ENCODE assay signal across 8 mouse cellular contexts in the genomic region with DNA sequence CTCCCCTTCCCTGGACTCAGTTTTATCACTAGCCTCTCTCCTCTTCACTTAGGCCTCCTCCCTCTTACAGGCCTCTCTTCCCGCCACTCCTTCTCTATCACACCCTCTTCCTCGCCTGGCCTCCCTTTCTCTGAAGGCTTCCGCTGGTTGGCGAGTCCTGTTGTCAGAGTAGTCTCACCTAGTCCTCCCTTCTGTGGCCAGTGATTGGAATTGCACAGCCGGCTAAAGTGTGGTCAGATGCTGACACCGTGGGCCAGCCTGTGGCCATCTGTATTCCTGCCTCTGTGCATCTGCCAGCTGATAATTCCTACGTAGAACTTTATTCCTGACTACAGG. TPM values are rescaled to one million over a fixed set of nuclear protein-coding genes. Genes with fewer than 3 reads are reported as not detected.
DNase-seq lines count a peak whose midpoint lies in the region; ATAC-seq and TF ChIP-seq lines count a peak whose summit lies in the region.

No protein-coding gene starts in this region.

- peak; percentile 39 for ATAC-seq in common myeloid progenitor, adult 5-6 weeks (replicated peaks; ENCODE audit: low read depth, poor library complexity, severe bottlenecking)
- ATAC-seq in hindbrain, embryonic 11.5 days (ENCODE audit: low FRiP score) = peak; percentile 23
- ATAC-seq in megakaryocyte progenitor cell, adult 5-6 weeks (replicated peaks; ENCODE audit: poor library complexity) = peak; percentile 42

- H3K4me2 ChIP-seq in hindbrain, embryonic 11.5 days (replicated peaks; ENCODE audit: low read depth, low read length) = peak overlapping the region; percentile 38

- peak overlapping the region; percentile 68 for H3K4me3 ChIP-seq in layer of hippocampus, adult 2 months
- peak overlapping the region; percentile 80 for H3K4me3 ChIP-seq in hindbrain, embryonic 11.5 days (ENCODE audit: low read depth, low read length)

- H3K27me3 ChIP-seq in hindbrain, embryonic 11.5 days (ENCODE audit: control insufficient read depth, insufficient read depth, low read length) = no peaks in the 10 kb centered on the region

- intact Hi-C loops in left cerebral cortex, postnatal 14 days (cut with DNase I) = no loop called here

- peaks cover 3% of the 10 kb centered on the region; the same call in 1 of the 2 replicates for H3K4me1 ChIP-seq in hindbrain, embryonic 11.5 days (replicated peaks; ENCODE audit: control insufficient read depth, insufficient read depth, low read length)

- H3K27ac ChIP-seq in layer of hippocampus, adult 2 months = peak overlapping the region; percentile 99
- H3K27ac ChIP-seq in hindbrain, embryonic 11.5 days (ENCODE audit: low read depth, low read length) = peak overlapping the region; percentile 83

- H3K9ac ChIP-seq in hindbrain, embryonic 11.5 days (ENCODE audit: low read depth, low read length) = peak overlapping the region; percentile 69

- no peak for TF ChIP-seq CTCF in layer of hippocampus, adult 2 months (conservative IDR thresholded peaks at IDR 0.05)

- no peak for DNase-seq in layer of hippocampus, adult 2 months (ENCODE audit: low spot score in 2 of 2)
- no peak for DNase-seq in layer of hippocampus, postnatal 25 days (ENCODE audit: extremely low spot score in 1 of 2, low spot score in 1 of 2)
- DNase-seq in hindbrain, embryonic 11.5 days (ENCODE audit: low spot score) = no peak
- no peak for DNase-seq in adrenal gland, postnatal 4 days (ENCODE audit: low spot score in 2 of 2)
- DNase-seq in left cerebral cortex, postnatal 14 days (ENCODE audit: low spot score in 2 of 2) = no peak
- DNase-seq in urinary bladder, postnatal 36 days (ENCODE audit: low spot score in 2 of 2) = no peak

- no peaks in the 10 kb centered on the region; the same call in 1 of the 2 replicates for H3K36me3 ChIP-seq in hindbrain, embryonic 11.5 days (ENCODE audit: control insufficient read depth, insufficient read depth, low read length)

- H3K9me3 ChIP-seq in hindbrain, embryonic 11.5 days (ENCODE audit: control insufficient read depth, low read length) = no peaks in the 10 kb centered on the region

- 1% methylated on average over 7 of the region's 7 CpGs for WGBS in hindbrain, embryonic 11.5 days

RNA-seq across cellular contexts. Expression of gene Get4, which starts 0.8 kb away (rescaled TPM):
- 10 to 100 TPM; 52.5 to 53.8 TPM for total RNA-seq in layer of hippocampus, adult 2 months (2021)
- total RNA-seq in layer of hippocampus, postnatal 25 days (2021) = 10 to 100 TPM; 45.2 to 55.3 TPM
- total RNA-seq in common myeloid progenitor, adult 5-6 weeks (2017) = 13.4 and 31.2 TPM in 2 replicates
- polyA plus RNA-seq in hindbrain, embryonic 11.5 days (2014; fragmentation: Nextera tagmentation; extraction: Ambion mirVana) = 112 and 121 TPM in 2 replicates
- total RNA-seq in megakaryocyte progenitor cell, adult 5-6 weeks (2015) = 23.0 and 39.2 TPM in 2 replicates
- 17.4 and 27.4 TPM in 2 replicates for total RNA-seq in megakaryocyte progenitor cell, adult 5-6 weeks (2017)
- 100 to 1,000 TPM; 102 to 118 TPM for total RNA-seq in adrenal gland, postnatal 4 days (2021)
- 10 to 100 TPM; 47.6 to 55.7 TPM for total RNA-seq in left cerebral cortex, postnatal 14 days (2021)

RNA-seq across cellular contexts. Expression of gene Sun1, which starts 52.4 kb away (rescaled TPM):
- total RNA-seq in layer of hippocampus, adult 2 months (2021) = 10 to 100 TPM; 78.8 to 91.0 TPM
- total RNA-seq in layer of hippocampus, postnatal 25 days (2021) = 10 to 100 TPM; 65.6 to 86.5 TPM
- 51.7 and 60.4 TPM in 2 replicates for total RNA-seq in common myeloid progenitor, adult 5-6 weeks (2017)
- 38.4 and 43.8 TPM in 2 replicates for polyA plus RNA-seq in hindbrain, embryonic 11.5 days (2014; fragmentation: Nextera tagmentation; extraction: Ambion mirVana)
- total RNA-seq in megakaryocyte progenitor cell, adult 5-6 weeks (2015) = 18.8 and 21.5 TPM in 2 replicates
- total RNA-seq in megakaryocyte progenitor cell, adult 5-6 weeks (2017) = 37.2 and 37.4 TPM in 2 replicates
- total RNA-seq in adrenal gland, postnatal 4 days (2021) = 10 to 100 TPM; 78.5 to 81.6 TPM
- 100 to 1,000 TPM in 1 of 2 experiments, 10 to 100 TPM in 1; 98.7 to 116 TPM for total RNA-seq in left cerebral cortex, postnatal 14 days (2021)
